Mouse (Mus musculus) mesoderm, embryonic 11.5 days (tissue): ENCODE data around the gene Ccdc17.

Experiments
- DNase-seq: peaks from one replicate; pipeline ENCODE4 v3.0.0-alpha.2; 2012; ENCODE audit warnings: low read depth, low spot score

The Ccdc17 gene

GRCm38 (mm10) chr4:116644326-116644725 lies 47.9 kb downstream of the Ccdc17 start:
- no peak for DNase-seq

DNA sequence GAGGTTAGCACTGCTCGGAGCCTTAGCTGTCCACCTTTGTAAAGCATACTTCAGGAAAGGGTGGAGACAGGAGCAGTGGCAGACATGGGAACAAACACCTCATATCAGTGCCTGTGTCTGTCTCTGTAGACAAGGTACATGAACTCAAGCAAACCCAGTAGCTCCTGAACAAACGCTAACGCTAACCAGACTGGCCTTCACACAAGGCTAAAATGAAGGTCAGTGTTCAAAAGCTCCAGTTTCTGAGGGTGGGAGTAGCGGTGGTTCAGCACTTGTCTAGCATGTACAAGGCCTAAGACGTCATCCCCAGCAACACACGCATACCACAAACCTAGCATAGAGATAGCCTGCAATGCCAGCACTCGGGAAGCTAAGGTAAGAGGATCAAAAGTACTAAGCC lies 49.2 kb downstream of the Ccdc17 start:
- no peak for DNase-seq

DNA sequence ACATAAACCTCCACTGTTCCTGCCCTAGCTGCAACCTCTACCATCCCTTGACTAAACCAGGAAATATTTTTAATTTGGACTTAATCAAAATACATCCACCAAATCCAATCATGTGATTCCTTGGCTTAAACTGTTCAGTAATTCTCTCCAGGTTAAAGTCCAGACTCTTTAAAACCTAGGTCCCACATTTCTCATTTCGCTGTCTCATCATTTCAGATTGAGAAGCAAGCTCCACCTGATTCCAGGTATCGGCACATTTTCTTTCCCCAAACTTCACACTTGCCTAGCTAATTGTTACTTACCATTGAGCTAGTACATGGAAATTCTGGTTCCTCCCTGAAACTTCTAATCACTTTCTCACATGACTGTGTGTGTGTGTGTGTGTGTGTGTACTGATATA lies 53.0 kb downstream of the Ccdc17 start:
- no peak for DNase-seq
